9 mouse cellular contexts compared by ENCODE assay signal in genomic region chr10:102449449-102449848, GRCm38 (mm10). TPM values are rescaled to one million over a fixed set of nuclear protein-coding genes. Genes with fewer than 3 reads are reported as not detected.
DNase-seq lines count a peak whose midpoint lies in the region; ATAC-seq lines count a peak whose summit lies in the region.
"Had no signal": no experiment of that assay in that cellular context is flagged by ENCODE, and none has a peak within 500 bp of the region (broad histone marks: within the 10 kb centered on the region; RNA-seq: fewer than 3 reads in every experiment).

No protein-coding gene starts in this region.

- H3K9ac ChIP-seq in liver, embryonic 11.5 days (ENCODE audit: low read depth, low read length): no peak overlapping the region

- H3K9me3 ChIP-seq in liver, embryonic 11.5 days (ENCODE audit: control insufficient read depth, low read length): no peaks in the 10 kb centered on the region

- 4% methylated on average over 7 of the region's 7 CpGs for WGBS in liver, embryonic 11.5 days

- no peak overlapping the region for H3K4me2 ChIP-seq in liver, embryonic 11.5 days

- DNase-seq in CD4-positive, CD25-positive, alpha-beta regulatory T cell, adult 2 months (ENCODE audit: low read depth, low spot score): peak; percentile 50
- DNase-seq in liver: peak; percentile 10
- DNase-seq in liver, embryonic 11.5 days (ENCODE audit: low spot score): no peak
- DNase-seq in cerebellum, postnatal 10 days: peak; percentile 73 to 84
- DNase-seq in heart, postnatal 4 days: peak; percentile 53
- peak; percentile 45 for DNase-seq in lung, postnatal 25 days (ENCODE audit: low spot score)
- DNase-seq in thymus, postnatal 25 days: peak; percentile 2

- no peaks in the 10 kb centered on the region for H3K36me3 ChIP-seq in liver, embryonic 11.5 days (ENCODE audit: control insufficient read depth, insufficient read depth, low read length)

- no peaks in the 10 kb centered on the region for H3K4me1 ChIP-seq in liver, embryonic 11.5 days (replicated peaks; ENCODE audit: control insufficient read depth, insufficient read depth, low read length)

- no peak overlapping the region for H3K4me3 ChIP-seq in liver, embryonic 11.5 days (ENCODE audit: low read depth, low read length)

- ATAC-seq in CD4-positive, CD25-positive, alpha-beta regulatory T cell, adult 4 months: no peak
- no peak for ATAC-seq in liver, embryonic 11.5 days (replicated peaks; ENCODE audit: low FRiP score)

- H3K27ac ChIP-seq in liver, embryonic 11.5 days (ENCODE audit: low read depth, low read length): no peak overlapping the region

- no peaks in the 10 kb centered on the region for H3K27me3 ChIP-seq in liver, embryonic 11.5 days (replicated peaks; ENCODE audit: control insufficient read depth, insufficient read depth, low read length)

RNA-seq across cellular contexts. Expression of gene Nts, which starts 40.8 kb away (rescaled TPM):
- polyA plus RNA-seq in CD4-positive, CD25-positive, alpha-beta regulatory T cell, adult 4 months (2017; shearing (Covaris generic)): not detected
- polyA plus RNA-seq in liver, embryonic 11.5 days (2014; fragmentation: Nextera tagmentation; extraction: Ambion mirVana): 0.32 and 0.43 TPM in 2 replicates
- 10 to 100 TPM in 1 of 2 experiments, 1 to 10 TPM in 1; 8.8 to 10.2 TPM for total RNA-seq in heart, postnatal 4 days (2021)
- total RNA-seq: neutrophil, adult 5-6 weeks had no signal
